Mouse (Mus musculus) common myeloid progenitor, adult 5-6 weeks (primary cell): ENCODE measurements around the gene Sema5a. TPM values are rescaled to one million over a fixed set of nuclear protein-coding genes. Genes with fewer than 3 reads are reported as not detected.

Source experiments
- ATAC-seq: replicated peaks from 2 replicates; pipeline ENCODE4 v1.8.0; 2016; ENCODE audit warnings: low read depth, mild to moderate bottlenecking, moderate TSS enrichment, inconsistent platforms; ENCODE audit not compliant: poor library complexity, severe bottlenecking
- total RNA-seq: library from RNA; stranded (forward); fragments of 200-1000, 187-1606 nt; gene quantifications from 2 replicates; pipeline ENCODE4 v1.2.3, GENCODE M21; 2017

Sema5a gene
- total RNA-seq, 1 experiment from 2014 or later: not detected

GRCm38 (mm10) chr15:32730839-32731238 lies 486.2 kb downstream of the Sema5a start:
- ATAC-seq: 0 out of 2 replicates have a peak, but pooled peaks have one; percentile 58

Other genes with a start within 250 kb of the Sema5a start
- gene Tas2r119, start 67.5 kb upstream of the Sema5a start, total RNA-seq: not detected in 2 replicates